Mouse (Mus musculus) hindbrain, postnatal 0 days (tissue): ENCODE measurements around the gene Hs3st2. TPM values are rescaled to one million over a fixed set of nuclear protein-coding genes. Genes with fewer than 3 reads are reported as not detected.

Experiments used
- ATAC-seq: fragments of 200-750 bp; cut with Nextera tagmentation; 2 replicates; pipeline ENCODE4 v1.8.0; 2017; ENCODE audit warnings: mild to moderate bottlenecking, moderate TSS enrichment, moderate library complexity
- DNase-seq: peaks from one replicate; pipeline ENCODE4 v3.0.0-alpha.2; 2015; ENCODE audit warnings: low spot score
- H3K27ac ChIP-seq: fragments of 300-500 bp; sonication (generic); 2 replicates; pipeline ENCODE4 v1.5.1; 2014; ENCODE audit warnings: mild to moderate bottlenecking
- H3K27me3 ChIP-seq: fragments of 300-500 bp; sonication (generic); 2 replicates; pipeline ENCODE4 v1.6.1; 2014; ENCODE audit warnings: low read length, mixed read lengths; ENCODE audit not compliant: insufficient read depth
- H3K36me3 ChIP-seq: fragments of 300-500 bp; sonication (generic); 2 replicates; pipeline ENCODE4 v1.6.1; 2014; ENCODE audit warnings: low read length, mixed read lengths; ENCODE audit not compliant: insufficient read depth
- H3K4me1 ChIP-seq: fragments of 300-500 bp; sonication (generic); 2 replicates; pipeline ENCODE4 v1.6.1; 2014; ENCODE audit warnings: antibody characterized with exemption, low read length, mixed read lengths; ENCODE audit not compliant: insufficient read depth
- H3K4me2 ChIP-seq: fragments of 300-500 bp; sonication (generic); 2 replicates; pipeline ENCODE4 v1.6.1; 2014; ENCODE audit warnings: low read depth, mild to moderate bottlenecking, low read length, moderate library complexity, mixed read lengths
- H3K4me3 ChIP-seq: fragments of 300-500 bp; sonication (generic); 2 replicates; pipeline ENCODE4 v1.5.1; 2014; ENCODE audit warnings: low read length
- H3K9ac ChIP-seq: fragments of 300-500 bp; sonication (generic); replicated peaks from 2 replicates; pipeline ENCODE4 v1.6.1; 2014; ENCODE audit warnings: mild to moderate bottlenecking, low read length, moderate library complexity, mixed read lengths
- H3K9me3 ChIP-seq: fragments of 300-500 bp; sonication (generic); 2 replicates; pipeline ENCODE4 v1.6.1; 2016; ENCODE audit warnings: low read length, mixed read lengths
- CTCF ChIP-seq: IDR thresholded peaks from 2 replicates; pipeline ENCODE4 v1.5.1; 2016; ENCODE audit warnings: antibody characterized with exemption, control low read depth, low read depth
- WGBS: fragments of 180-500 bp; shearing (Covaris S2); extraction: QIAGEN DNeasy Blood & Tissue Kit; methylation state at CpG from one replicate; pipeline ENCODE4 v1.1.7; 2014; 5-methylcytosine and 5-hydroxymethylcytosine counted together
- polyA plus RNA-seq: library from polyadenylated mRNA; unstranded; fragments of >200 nt; fragmentation: Nextera tagmentation; extraction: Ambion mirVana; gene quantifications from 2 replicates; pipeline ENCODE4 v1.2.1, GENCODE M21; 2015
- total RNA-seq: library from RNA; depleted of rRNA; stranded (reverse); fragments of >200 nt; gene quantifications from 2 replicates; pipeline ENCODE4 v1.2.3, GENCODE M21; 2014

The Hs3st2 gene
- total and polyA plus RNA-seq, 2 experiments from 2014 or later, result 18.9 to 27.7 TPM

GRCm38 (mm10) chr7:121469435-121469834, 77.8 kb downstream of the Hs3st2 start:
- TF ChIP-seq CTCF, result no peak
- no peaks in the 10 kb centered on the region for H3K9me3 ChIP-seq
- no peak overlapping the region for H3K27ac ChIP-seq
- 67% methylated on average over 3 of the region's 3 CpGs for WGBS
- no peak overlapping the region for H3K4me3 ChIP-seq
- DNase-seq (no peak), ATAC-seq (no peak)
- no peaks in the 10 kb centered on the region for H3K4me1 ChIP-seq
- H3K27me3 ChIP-seq, result no peaks in the 10 kb centered on the region
- no peak overlapping the region for H3K9ac ChIP-seq
- H3K36me3 ChIP-seq, result no peaks in the 10 kb centered on the region
- no peak overlapping the region for H3K4me2 ChIP-seq

GRCm38 (mm10) chr7:121478302-121478701, 86.6 kb downstream of the Hs3st2 start:
- ATAC-seq, result no peak
- Histone ChIP-seq H3K9me3 (no peaks in the 10 kb centered on the region), H3K27me3 (no peaks in the 10 kb centered on the region), H3K4me2 (no peak overlapping the region), H3K36me3 (no peaks in the 10 kb centered on the region), H3K9ac (no peak overlapping the region), H3K4me3 (no peak overlapping the region), H3K27ac (no peak overlapping the region), H3K4me1 (no peaks in the 10 kb centered on the region)
- DNase-seq, result peak; percentile 39
- no peak for TF ChIP-seq CTCF
- 42% methylated on average over 8 of the region's 8 CpGs for WGBS

GRCm38 (mm10) chr7:121480106-121480505, 88.4 kb downstream of the Hs3st2 start:
- TF ChIP-seq CTCF, result no peak
- H3K4me3 ChIP-seq, result no peak overlapping the region
- no peaks in the 10 kb centered on the region for H3K27me3 ChIP-seq
- H3K4me2 ChIP-seq, result no peak overlapping the region
- no peaks in the 10 kb centered on the region for H3K9me3 ChIP-seq
- WGBS, result 84% methylated on average over 4 of the region's 4 CpGs
- ATAC-seq (no peak), DNase-seq (no peak)
- no peaks in the 10 kb centered on the region for H3K36me3 ChIP-seq
- no peaks in the 10 kb centered on the region for H3K4me1 ChIP-seq
- no peak overlapping the region for H3K27ac ChIP-seq
- no peak overlapping the region for H3K9ac ChIP-seq

GRCm38 (mm10) chr7:121484590-121484989, 92.9 kb downstream of the Hs3st2 start:
- no peak for ATAC-seq
- no peak for DNase-seq
- no peaks in the 10 kb centered on the region for H3K27me3 ChIP-seq
- WGBS, result 65% methylated on average over 4 of the region's 4 CpGs
- no peak overlapping the region for H3K27ac ChIP-seq
- no peak for TF ChIP-seq CTCF
- no peak overlapping the region for H3K9ac ChIP-seq
- H3K4me3 ChIP-seq, result no peak overlapping the region
- H3K9me3 ChIP-seq, result no peaks in the 10 kb centered on the region
- H3K36me3 ChIP-seq, result no peaks in the 10 kb centered on the region
- no peak overlapping the region for H3K4me2 ChIP-seq
- H3K4me1 ChIP-seq, result no peaks in the 10 kb centered on the region

- Histone ChIP-seq H3K4me2 (no peak overlapping the region), H3K4me1 (no peaks in the 10 kb centered on the region), H3K27me3 (no peaks in the 10 kb centered on the region), H3K9ac (no peak overlapping the region), H3K4me3 (no peak overlapping the region), H3K36me3 (no peaks in the 10 kb centered on the region), H3K9me3 (no peaks in the 10 kb centered on the region), H3K27ac (no peak overlapping the region)
- ATAC-seq, result no peak
- TF ChIP-seq CTCF, result peak; percentile 59
- peak; percentile 69 for DNase-seq
- WGBS, result 76% methylated on average over 2 of the region's 2 CpGs
Observed at GRCm38 (mm10) chr7:121485266-121485665, 93.6 kb downstream of the Hs3st2 start.

- no peak for TF ChIP-seq CTCF
- H3K4me2 ChIP-seq, result no peak overlapping the region
- 56% methylated on average over 6 of the region's 6 CpGs for WGBS
- no peak overlapping the region for H3K4me3 ChIP-seq
- no peaks in the 10 kb centered on the region for H3K36me3 ChIP-seq
- H3K27me3 ChIP-seq, result no peaks in the 10 kb centered on the region
- H3K4me1 ChIP-seq, result no peaks in the 10 kb centered on the region
- H3K9me3 ChIP-seq, result no peaks in the 10 kb centered on the region
- H3K27ac ChIP-seq, result no peak overlapping the region
- ATAC-seq (no peak), DNase-seq (no peak)
- no peak overlapping the region for H3K9ac ChIP-seq
Observed at GRCm38 (mm10) chr7:121487291-121487690, 95.6 kb downstream of the Hs3st2 start.

GRCm38 (mm10) chr7:121489401-121489800, 97.7 kb downstream of the Hs3st2 start:
- H3K4me3 ChIP-seq, result no peak overlapping the region
- no peak overlapping the region for H3K27ac ChIP-seq
- TF ChIP-seq CTCF, result no peak
- no peak overlapping the region for H3K4me2 ChIP-seq
- H3K9ac ChIP-seq, result no peak overlapping the region
- no peaks in the 10 kb centered on the region for H3K27me3 ChIP-seq
- ATAC-seq, result no peak
- 79% methylated on average over 9 of the region's 9 CpGs for WGBS
- no peaks in the 10 kb centered on the region for H3K4me1 ChIP-seq
- H3K9me3 ChIP-seq, result no peaks in the 10 kb centered on the region
- no peak for DNase-seq
- H3K36me3 ChIP-seq, result no peaks in the 10 kb centered on the region
